Mouse (Mus musculus) hindbrain, embryonic 11.5 days (tissue): Measurements from ENCODE around the gene Skp1a. TPM values are rescaled to one million over a fixed set of nuclear protein-coding genes. Genes with fewer than 3 reads are reported as not detected.

Experiments used
- ATAC-seq: fragments of 200-750 bp; cut with Nextera tagmentation; 2 replicates; pipeline ENCODE4 v1.8.0; 2017; ENCODE audit warnings: mild to moderate bottlenecking, moderate TSS enrichment, moderate library complexity; ENCODE audit not compliant: low FRiP score
- DNase-seq: peaks from one replicate; pipeline ENCODE4 v3.0.0-alpha.2; 2015; ENCODE audit warnings: low spot score
- H3K27ac ChIP-seq: fragments of 300-500 bp; sonication (generic); 2 replicates; pipeline ENCODE4 v1.5.1; 2014; ENCODE audit warnings: mild to moderate bottlenecking, low read depth, low read length
- H3K27me3 ChIP-seq: fragments of 300-500 bp; sonication (generic); 2 replicates; pipeline ENCODE4 v1.6.1; 2014; ENCODE audit warnings: mild to moderate bottlenecking, low read length, moderate library complexity, mixed read lengths; ENCODE audit not compliant: control insufficient read depth, insufficient read depth
- H3K36me3 ChIP-seq: fragments of 300-500 bp; sonication (generic); 2 replicates; pipeline ENCODE4 v1.6.1; 2014; ENCODE audit warnings: mild to moderate bottlenecking, low read length, moderate library complexity, mixed read lengths; ENCODE audit not compliant: control insufficient read depth, insufficient read depth
- H3K4me1 ChIP-seq: fragments of 300-500 bp; sonication (generic); replicated peaks from 2 replicates; pipeline ENCODE4 v1.6.1; 2014; ENCODE audit warnings: low read length, mixed read lengths; ENCODE audit not compliant: control insufficient read depth, insufficient read depth
- H3K4me2 ChIP-seq: fragments of 300-500 bp; sonication (generic); replicated peaks from 2 replicates; pipeline ENCODE4 v1.6.1; 2014; ENCODE audit warnings: mild to moderate bottlenecking, low read depth, low read length
- H3K4me3 ChIP-seq: fragments of 300-500 bp; sonication (generic); 2 replicates; pipeline ENCODE4 v1.5.1; 2014; ENCODE audit warnings: low read depth, low read length
- H3K9ac ChIP-seq: fragments of 300-500 bp; sonication (generic); 2 replicates; pipeline ENCODE4 v1.6.1; 2014; ENCODE audit warnings: low read depth, low read length
- H3K9me3 ChIP-seq: fragments of 300-500 bp; sonication (generic); 2 replicates; pipeline ENCODE4 v1.6.1; 2016; ENCODE audit warnings: low read length; ENCODE audit not compliant: control insufficient read depth
- WGBS: fragments of 180-500 bp; shearing (Covaris S2); extraction: QIAGEN DNeasy Blood & Tissue Kit; methylation state at CpG from one replicate; pipeline ENCODE4 v1.1.7; 2014; 5-methylcytosine and 5-hydroxymethylcytosine counted together
- polyA plus RNA-seq: library from polyadenylated mRNA; unstranded; fragments of >200 nt; fragmentation: Nextera tagmentation; extraction: Ambion mirVana; gene quantifications from 2 replicates; pipeline ENCODE4 v1.2.1, GENCODE M21; 2014

The Skp1a gene
- polyA plus RNA-seq, 1 experiment from 2014 or later = 1,116 TPM

DNA sequence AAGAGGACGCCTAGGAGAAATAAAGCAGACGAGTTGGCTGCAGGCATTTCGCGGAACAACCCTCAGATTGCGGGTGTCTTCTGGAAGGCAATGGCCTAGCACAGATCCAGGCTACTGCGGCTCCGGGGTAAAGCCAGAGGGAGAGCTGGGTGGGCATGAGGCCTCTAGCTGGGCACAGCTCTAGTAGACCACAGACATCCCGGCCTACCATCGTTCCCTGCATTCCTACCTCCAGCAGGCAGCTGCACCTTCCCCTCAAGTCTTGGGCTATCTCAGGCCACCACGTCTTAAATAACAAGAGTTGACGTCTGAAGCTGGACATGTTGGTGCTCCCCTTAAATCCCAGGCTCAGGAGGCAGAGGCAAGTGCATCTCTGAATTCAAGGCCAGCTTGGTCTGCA is 30.5 kb downstream of the Skp1a start:
- Histone ChIP-seq H3K27ac (no peak overlapping the region), H3K4me2 (no peak overlapping the region), H3K27me3 (no peaks in the 10 kb centered on the region), H3K4me3 (no peak overlapping the region), H3K4me1 (no peaks in the 10 kb centered on the region), H3K36me3 (no peaks in the 10 kb centered on the region), H3K9me3 (no peaks in the 10 kb centered on the region), H3K9ac (no peak overlapping the region)
- no peak for DNase-seq
- no peak for ATAC-seq
- 95% methylated on average over 11 of the region's 11 CpGs for WGBS

DNA sequence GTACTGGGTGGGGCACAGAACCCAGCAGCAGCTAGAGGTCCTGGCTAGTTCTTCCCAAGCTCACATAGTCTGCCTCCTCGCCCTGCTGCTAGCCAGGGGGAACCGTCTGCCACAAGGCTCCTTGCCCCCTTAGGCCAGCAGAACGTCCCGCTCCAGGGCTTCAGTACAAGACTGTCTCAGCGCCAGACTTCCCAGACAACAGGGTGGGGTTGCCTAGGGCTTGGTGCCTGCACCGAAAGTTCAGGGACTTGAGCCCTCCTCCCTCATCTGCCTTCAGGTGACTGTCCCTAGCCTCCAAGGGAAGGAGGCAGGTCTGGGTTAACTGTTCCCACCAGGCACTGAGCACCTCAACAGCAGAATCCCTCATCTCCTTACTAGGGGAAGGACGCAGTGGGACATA is 33.1 kb downstream of the Skp1a start:
- Histone ChIP-seq H3K4me2 (no peak overlapping the region), H3K27me3 (no peaks in the 10 kb centered on the region), H3K9ac (no peak overlapping the region), H3K9me3 (no peaks in the 10 kb centered on the region), H3K4me3 (no peak overlapping the region), H3K27ac (no peak overlapping the region), H3K4me1 (no peaks in the 10 kb centered on the region), H3K36me3 (no peaks in the 10 kb centered on the region)
- DNase-seq (no peak), ATAC-seq (no peak)
- 90% methylated on average over 7 of the region's 7 CpGs for WGBS

DNA sequence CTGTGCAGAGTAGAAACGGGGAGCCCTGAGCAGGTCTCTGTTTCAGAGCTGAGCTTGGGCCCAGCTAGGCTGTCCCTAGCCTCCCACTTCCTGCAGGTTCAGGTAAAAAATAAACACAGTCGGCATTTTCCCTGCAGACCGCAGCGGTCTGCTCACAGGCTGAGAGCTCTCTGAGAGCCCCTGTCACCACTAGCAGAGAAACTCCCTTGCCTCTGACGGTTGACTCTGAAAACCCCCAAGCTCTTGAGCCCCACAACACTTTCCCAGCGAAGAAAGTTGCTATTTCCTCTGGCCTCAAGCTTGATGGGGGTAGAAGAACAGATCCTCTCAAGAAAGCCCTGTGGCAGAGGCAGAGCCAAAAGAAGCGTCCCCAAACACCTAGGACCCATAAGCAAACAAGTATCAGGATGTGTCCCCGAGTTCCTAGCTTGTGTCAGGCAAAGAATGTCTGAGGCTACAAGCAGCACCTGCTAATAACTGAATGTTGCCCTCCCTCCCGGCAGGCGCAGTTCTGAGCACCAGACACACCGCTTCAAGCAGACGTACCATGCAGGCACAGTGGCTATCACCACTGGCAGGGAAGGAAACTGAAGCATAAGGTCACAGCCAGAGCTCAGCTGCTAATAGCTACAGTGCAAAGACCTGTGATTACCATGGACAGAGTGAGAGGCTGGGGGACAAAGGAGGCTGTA is 34.0 kb downstream of the Skp1a start:
- no peaks in the 10 kb centered on the region for H3K27me3 ChIP-seq
- DNase-seq (no peak), ATAC-seq (no peak)
- H3K9ac ChIP-seq = no peak overlapping the region
- H3K36me3 ChIP-seq = no peaks in the 10 kb centered on the region
- no peak overlapping the region for H3K4me3 ChIP-seq
- no peaks in the 10 kb centered on the region for H3K4me1 ChIP-seq
- H3K4me2 ChIP-seq = no peak overlapping the region
- WGBS = 68% methylated on average over 12 of the region's 12 CpGs
- no peaks in the 10 kb centered on the region for H3K9me3 ChIP-seq
- H3K27ac ChIP-seq = no peak overlapping the region

DNA sequence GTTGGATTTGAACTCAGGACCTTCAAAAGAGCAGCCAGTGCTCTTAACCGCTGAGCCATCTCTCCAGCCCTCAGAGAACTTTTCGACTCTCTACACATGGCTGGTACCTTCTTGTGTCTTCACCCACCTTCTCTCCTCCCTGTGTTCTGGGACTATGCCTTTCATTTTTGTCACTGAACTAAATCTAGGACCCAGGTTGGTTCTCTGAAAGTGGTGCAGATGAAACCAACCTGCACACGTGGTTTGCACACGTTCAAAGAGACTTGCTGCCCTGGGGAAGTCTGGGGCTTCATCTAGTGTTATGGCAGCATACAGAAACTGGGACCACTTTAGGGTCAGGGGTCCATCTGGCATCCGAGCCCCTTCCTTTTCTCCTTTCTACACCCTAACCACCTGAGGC is 35.5 kb downstream of the Skp1a start:
- 88% methylated on average over 5 of the region's 5 CpGs for WGBS
- no peaks in the 10 kb centered on the region for H3K9me3 ChIP-seq
- no peak overlapping the region for H3K9ac ChIP-seq
- no peak for ATAC-seq
- H3K27ac ChIP-seq = no peak overlapping the region
- H3K4me2 ChIP-seq = no peak overlapping the region
- H3K27me3 ChIP-seq = no peaks in the 10 kb centered on the region
- no peaks in the 10 kb centered on the region for H3K4me1 ChIP-seq
- H3K4me3 ChIP-seq = no peak overlapping the region
- DNase-seq = no peak
- H3K36me3 ChIP-seq = no peaks in the 10 kb centered on the region

DNA sequence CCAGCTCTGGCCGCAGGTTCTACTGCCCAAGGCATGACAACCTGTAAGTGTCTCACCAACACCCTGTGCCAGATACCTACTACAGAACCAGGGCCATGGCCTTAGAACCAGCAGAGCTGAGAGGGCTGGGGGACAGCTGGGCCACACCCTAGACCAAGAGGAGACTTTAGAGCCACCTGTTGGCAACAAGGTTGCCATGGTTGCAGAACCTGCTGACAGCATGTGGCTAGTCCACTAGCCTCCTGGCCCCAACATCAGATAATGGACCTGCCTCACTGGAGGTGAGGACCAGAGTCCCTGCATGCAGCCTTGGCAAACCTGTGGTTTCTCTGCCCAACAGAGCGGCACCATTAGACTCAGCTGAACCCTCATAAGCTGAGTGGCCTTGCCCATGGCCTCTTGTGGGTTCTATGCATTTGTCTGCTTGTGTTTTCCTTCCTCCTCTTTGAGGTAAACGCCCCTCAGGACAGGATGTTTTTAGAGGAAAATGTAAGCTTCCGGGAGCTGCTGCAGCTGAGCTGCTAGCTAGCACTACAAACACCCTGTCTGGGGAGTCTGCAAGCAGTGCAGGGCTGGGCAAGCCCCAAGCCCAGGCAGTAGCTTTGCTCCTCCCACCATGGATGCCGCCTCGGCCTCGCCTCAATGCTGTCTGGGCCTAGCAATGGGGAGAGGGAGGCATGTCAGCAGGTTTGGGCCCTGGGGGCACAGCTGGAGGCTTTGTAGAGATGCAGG is 36.5 kb downstream of the Skp1a start:
- no peak overlapping the region for H3K9ac ChIP-seq
- 57% methylated on average over 7 of the region's 7 CpGs for WGBS
- H3K9me3 ChIP-seq = no peaks in the 10 kb centered on the region
- no peak overlapping the region for H3K4me3 ChIP-seq
- no peaks in the 10 kb centered on the region for H3K4me1 ChIP-seq
- no peaks in the 10 kb centered on the region for H3K27me3 ChIP-seq
- ATAC-seq = no peak
- H3K4me2 ChIP-seq = no peak overlapping the region
- no peaks in the 10 kb centered on the region for H3K36me3 ChIP-seq
- no peak overlapping the region for H3K27ac ChIP-seq
- DNase-seq = no peak

DNA sequence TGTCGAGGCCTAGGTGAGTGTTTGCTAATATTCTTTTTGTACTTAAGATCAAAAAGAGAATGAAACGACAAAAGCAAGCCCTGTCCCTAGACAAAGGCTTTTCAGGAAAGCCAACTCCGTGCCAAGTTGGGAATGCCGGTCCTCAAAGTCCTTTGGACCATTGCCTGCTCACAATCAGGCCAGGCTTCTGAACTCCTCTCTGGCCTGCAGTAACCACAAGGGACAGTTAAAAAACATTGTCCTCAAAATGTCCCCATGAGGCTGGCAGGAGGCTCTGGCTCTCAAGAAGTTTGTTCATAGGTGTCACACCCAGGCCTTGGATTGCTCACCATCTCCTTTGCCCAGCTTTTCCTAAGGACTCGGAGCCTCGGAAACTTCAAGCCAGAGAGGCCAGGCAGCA is 38.0 kb downstream of the Skp1a start:
- no peak overlapping the region for H3K4me3 ChIP-seq
- DNase-seq (no peak), ATAC-seq (no peak)
- H3K9ac ChIP-seq = no peak overlapping the region
- H3K4me1 ChIP-seq = no peaks in the 10 kb centered on the region
- no peaks in the 10 kb centered on the region for H3K36me3 ChIP-seq
- no peak overlapping the region for H3K4me2 ChIP-seq
- no peaks in the 10 kb centered on the region for H3K9me3 ChIP-seq
- 95% methylated on average over 6 of the region's 6 CpGs for WGBS
- no peak overlapping the region for H3K27ac ChIP-seq
- no peaks in the 10 kb centered on the region for H3K27me3 ChIP-seq

DNA sequence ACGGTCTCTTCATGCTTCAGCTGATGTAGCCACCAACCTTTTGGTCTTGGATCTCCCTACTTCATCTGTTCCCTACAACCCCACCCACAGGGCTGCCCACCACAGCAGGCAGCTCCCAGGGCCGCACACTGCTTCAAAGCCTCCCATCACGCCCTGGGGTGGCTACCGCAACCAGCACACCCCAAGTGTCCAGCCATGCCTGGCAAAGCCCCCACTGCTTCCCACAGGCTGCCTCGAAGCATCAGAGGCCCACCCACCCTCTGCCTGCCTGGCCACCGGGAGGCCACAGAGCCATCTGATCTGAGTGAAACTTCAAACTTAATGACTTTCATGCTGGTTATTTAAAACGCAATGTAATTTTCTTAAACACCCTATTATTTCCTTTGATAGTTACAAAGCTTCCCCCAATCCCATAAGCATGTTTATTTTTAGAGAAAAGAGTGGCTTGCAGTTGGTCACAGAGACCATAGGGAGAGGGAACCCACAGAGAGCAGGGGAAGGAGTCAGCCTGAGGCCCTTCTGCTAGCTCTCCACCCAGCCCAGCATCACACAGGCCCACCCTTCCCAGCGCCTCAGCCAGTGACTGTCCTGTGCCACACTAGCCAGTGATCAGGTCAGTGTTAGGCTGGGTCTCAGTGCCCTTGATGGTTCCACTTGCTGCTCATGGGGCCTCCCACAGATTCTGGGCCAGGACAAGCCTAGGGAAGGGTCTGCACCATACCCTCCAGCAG is 40.1 kb downstream of the Skp1a start:
- H3K4me2 ChIP-seq = no peak overlapping the region
- no peaks in the 10 kb centered on the region for H3K27me3 ChIP-seq
- ATAC-seq = no peak
- DNase-seq = no peak
- no peaks in the 10 kb centered on the region for H3K36me3 ChIP-seq
- WGBS = 79% methylated on average over 8 of the region's 8 CpGs
- no peak overlapping the region for H3K9ac ChIP-seq
- no peak overlapping the region for H3K4me3 ChIP-seq
- H3K4me1 ChIP-seq = no peaks in the 10 kb centered on the region
- H3K9me3 ChIP-seq = no peaks in the 10 kb centered on the region
- H3K27ac ChIP-seq = no peak overlapping the region

DNA sequence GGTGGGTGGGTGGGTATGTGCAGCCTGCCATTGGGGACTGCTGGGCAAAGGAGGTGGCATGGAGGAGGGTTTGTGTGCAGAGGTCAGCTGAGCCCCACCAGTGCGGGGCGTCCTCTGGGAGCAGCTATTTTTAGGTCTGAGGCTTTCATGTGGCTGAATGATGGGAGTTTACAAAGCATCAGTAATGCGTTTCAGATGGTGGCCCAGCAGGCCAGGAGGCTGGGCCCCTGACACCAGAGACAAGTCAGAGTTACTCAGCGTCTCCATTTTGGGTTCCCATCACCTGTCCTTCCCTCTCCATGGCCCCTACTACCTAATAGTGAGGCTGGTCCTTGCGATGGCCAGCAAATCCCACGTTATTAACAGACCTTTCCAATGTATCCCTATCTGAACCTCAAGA is 40.8 kb downstream of the Skp1a start:
- H3K27ac ChIP-seq = no peak overlapping the region
- no peak overlapping the region for H3K4me3 ChIP-seq
- H3K9ac ChIP-seq = no peak overlapping the region
- no peak for DNase-seq
- WGBS = 59% methylated on average over 6 of the region's 6 CpGs
- no peak overlapping the region for H3K4me2 ChIP-seq
- H3K9me3 ChIP-seq = no peaks in the 10 kb centered on the region
- no peaks in the 10 kb centered on the region for H3K36me3 ChIP-seq
- no peaks in the 10 kb centered on the region for H3K4me1 ChIP-seq
- H3K27me3 ChIP-seq = no peaks in the 10 kb centered on the region
- ATAC-seq = no peak
